Mouse (Mus musculus) spleen, postnatal 36 days (tissue): ENCODE data around the gene Tnfrsf11a.
"Not testable (repeated sequence)": the region's sequence is repeated elsewhere in the genome, so short reads cannot be mapped to it uniquely, and the experiment has no call there.

Experiments
- DNase-seq, 2 experiments: peaks; one replicate each; pipeline ENCODE4 v3.0.0; 2022; ENCODE audit warnings: low spot score in 2 of 2, mixed read lengths in 1 of 2

Tnfrsf11a gene

GRCm38 (mm10) chr1:105780457-105781364, at the start of gene Tnfrsf11a:
Gene Tnfrsf11a (plus strand): TSS chr1:105780718.
- DNase-seq, result peak in 1 of 2 experiments; percentile 19

GRCm38 (mm10) chr1:105735318-105735717, 45.2 kb upstream of the Tnfrsf11a start:
- DNase-seq, result no peak

- DNase-seq, result no peak
Observed at GRCm38 (mm10) chr1:105738334-105738733, 42.2 kb upstream of the Tnfrsf11a start.

- DNase-seq, result no peak
Observed at GRCm38 (mm10) chr1:105739493-105739892, 41.0 kb upstream of the Tnfrsf11a start.

GRCm38 (mm10) chr1:105742481-105742880, 38.0 kb upstream of the Tnfrsf11a start:
- no peak for DNase-seq

GRCm38 (mm10) chr1:105746444-105746843, 34.1 kb upstream of the Tnfrsf11a start:
- DNase-seq, result no peak

- no peak for DNase-seq
Observed at GRCm38 (mm10) chr1:105746858-105747596, 33.5 kb upstream of the Tnfrsf11a start.

GRCm38 (mm10) chr1:105748091-105748799, 32.3 kb upstream of the Tnfrsf11a start:
- no peak for DNase-seq

GRCm38 (mm10) chr1:105752196-105752595, 28.3 kb upstream of the Tnfrsf11a start:
- no peak for DNase-seq

- no peak for DNase-seq
Observed at GRCm38 (mm10) chr1:105752944-105753343, 27.6 kb upstream of the Tnfrsf11a start.

- no peak for DNase-seq
Observed at GRCm38 (mm10) chr1:105758798-105759197, 21.7 kb upstream of the Tnfrsf11a start.

GRCm38 (mm10) chr1:105759422-105760165, 20.9 kb upstream of the Tnfrsf11a start:
- no peak for DNase-seq

GRCm38 (mm10) chr1:105765586-105765985, 14.9 kb upstream of the Tnfrsf11a start:
- no peak for DNase-seq

GRCm38 (mm10) chr1:105766099-105766498, 14.4 kb upstream of the Tnfrsf11a start:
- DNase-seq, result not testable (repeated sequence)

- DNase-seq, result no peak
Observed at GRCm38 (mm10) chr1:105768397-105768796, 12.1 kb upstream of the Tnfrsf11a start.

GRCm38 (mm10) chr1:105770685-105771084, 9.8 kb upstream of the Tnfrsf11a start:
- DNase-seq, result no peak

- DNase-seq, result no peak
Observed at GRCm38 (mm10) chr1:105776426-105776825, 4.1 kb upstream of the Tnfrsf11a start.

- no peak for DNase-seq
Observed at GRCm38 (mm10) chr1:105780079-105780456, 450 bp upstream of the Tnfrsf11a start.

GRCm38 (mm10) chr1:105781391-105782146, 1.1 kb downstream of the Tnfrsf11a start:
- no peak for DNase-seq

- DNase-seq, result no peak
Observed at GRCm38 (mm10) chr1:105784257-105785016, 3.9 kb downstream of the Tnfrsf11a start.
